Mouse (Mus musculus) hindbrain, embryonic 16.5 days (tissue): ENCODE data around the gene Ift43. TPM values are rescaled to one million over a fixed set of nuclear protein-coding genes. Genes with fewer than 3 reads are reported as not detected.

Source experiments
- ATAC-seq: fragments of 200-750 bp; cut with Nextera tagmentation; 2 replicates; pipeline ENCODE4 v1.8.0; 2017; ENCODE audit warnings: moderate TSS enrichment, moderate library complexity
- H3K27ac ChIP-seq: fragments of 300-500 bp; sonication (generic); 2 replicates; pipeline ENCODE4 v1.5.1; 2014; ENCODE audit warnings: low read depth, mild to moderate bottlenecking, control low read depth, low read length, moderate library complexity
- H3K27me3 ChIP-seq: fragments of 300-500 bp; sonication (generic); replicated peaks from 2 replicates; pipeline ENCODE4 v1.6.1; 2014; ENCODE audit warnings: low read length; ENCODE audit not compliant: control insufficient read depth, insufficient read depth
- H3K36me3 ChIP-seq: fragments of 300-500 bp; sonication (generic); 2 replicates; pipeline ENCODE4 v1.6.1; 2014; ENCODE audit warnings: mild to moderate bottlenecking, low read length, moderate library complexity, mixed read lengths; ENCODE audit not compliant: control insufficient read depth, insufficient read depth
- H3K4me1 ChIP-seq: fragments of 300-500 bp; sonication (generic); 2 replicates; pipeline ENCODE4 v1.6.1; 2014; ENCODE audit warnings: low read depth, low read length; ENCODE audit not compliant: control insufficient read depth, insufficient read depth
- H3K4me2 ChIP-seq: fragments of 300-500 bp; sonication (generic); 2 replicates; pipeline ENCODE4 v1.6.1; 2014; ENCODE audit warnings: mild to moderate bottlenecking, low read length, control low read depth, moderate library complexity
- H3K4me3 ChIP-seq: fragments of 300-500 bp; sonication (generic); 2 replicates; pipeline ENCODE4 v1.5.1; 2014; ENCODE audit warnings: mild to moderate bottlenecking, low read length, control low read depth, moderate library complexity
- H3K9ac ChIP-seq: fragments of 300-500 bp; sonication (generic); 2 replicates; pipeline ENCODE4 v1.6.1; 2014; ENCODE audit warnings: low read depth, mild to moderate bottlenecking, control low read depth, low read length, moderate library complexity
- H3K9me3 ChIP-seq: fragments of 300-500 bp; sonication (generic); 2 replicates; pipeline ENCODE4 v1.6.1; 2014; ENCODE audit warnings: mild to moderate bottlenecking, low read length, moderate library complexity; ENCODE audit not compliant: control insufficient read depth
- WGBS: fragments of 180-500 bp; shearing (Covaris S2); extraction: QIAGEN DNeasy Blood & Tissue Kit; methylation state at CpG from one replicate; pipeline ENCODE4 v1.1.7; 2014; 5-methylcytosine and 5-hydroxymethylcytosine counted together
- polyA plus RNA-seq: library from polyadenylated mRNA; unstranded; fragments of >200 nt; fragmentation: Nextera tagmentation; extraction: Ambion mirVana; gene quantifications from 2 replicates; pipeline ENCODE4 v1.2.1, GENCODE M21; 2015

The Ift43 gene
- polyA plus RNA-seq, 1 experiment from 2014 or later: 43.0 TPM

GRCm38 (mm10) chr12:86105546-86105945 is 23.2 kb downstream of the Ift43 start:
- 74% methylated on average over 7 of the region's 10 CpGs for WGBS
- ATAC-seq: no peak
- Histone ChIP-seq H3K36me3 (no peaks in the 10 kb centered on the region), H3K4me2 (no peak overlapping the region), H3K4me1 (peaks cover 14% of the 10 kb centered on the region), H3K27me3 (no peaks in the 10 kb centered on the region), H3K9me3 (no peaks in the 10 kb centered on the region), H3K4me3 (no peak overlapping the region), H3K27ac (no peak overlapping the region), H3K9ac (no peak overlapping the region)

- Histone ChIP-seq H3K4me1 (peaks cover 14% of the 10 kb centered on the region), H3K4me2 (no peak overlapping the region), H3K36me3 (no peaks in the 10 kb centered on the region), H3K27ac (no peak overlapping the region), H3K27me3 (no peaks in the 10 kb centered on the region), H3K9ac (no peak overlapping the region), H3K9me3 (no peaks in the 10 kb centered on the region), H3K4me3 (no peak overlapping the region)
- WGBS: 91% methylated on average over 9 of the region's 9 CpGs
- no peak for ATAC-seq
Measured at GRCm38 (mm10) chr12:86106086-86106485, 23.7 kb downstream of the Ift43 start.

GRCm38 (mm10) chr12:86107645-86108044 is 25.3 kb downstream of the Ift43 start:
- peaks cover 14% of the 10 kb centered on the region for H3K4me1 ChIP-seq
- H3K36me3 ChIP-seq: no peaks in the 10 kb centered on the region
- WGBS: 77% methylated on average over 7 of the region's 7 CpGs
- no peak overlapping the region for H3K4me2 ChIP-seq
- no peak for ATAC-seq
- no peak overlapping the region for H3K9ac ChIP-seq
- H3K4me3 ChIP-seq: no peak overlapping the region
- H3K9me3 ChIP-seq: no peaks in the 10 kb centered on the region
- H3K27me3 ChIP-seq: no peaks in the 10 kb centered on the region
- H3K27ac ChIP-seq: no peak overlapping the region

GRCm38 (mm10) chr12:86109531-86109930 is 27.2 kb downstream of the Ift43 start:
- Histone ChIP-seq H3K9ac (no peak overlapping the region), H3K36me3 (no peaks in the 10 kb centered on the region), H3K27ac (no peak overlapping the region), H3K4me2 (no peak overlapping the region), H3K4me3 (no peak overlapping the region), H3K9me3 (no peaks in the 10 kb centered on the region), H3K27me3 (no peaks in the 10 kb centered on the region), H3K4me1 (no peaks in the 10 kb centered on the region)
- 85% methylated on average over 4 of the region's 4 CpGs for WGBS
- no peak for ATAC-seq

GRCm38 (mm10) chr12:86110637-86111036 is 28.3 kb downstream of the Ift43 start:
- no peaks in the 10 kb centered on the region for H3K27me3 ChIP-seq
- no peak overlapping the region for H3K4me2 ChIP-seq
- no peak overlapping the region for H3K27ac ChIP-seq
- no peak overlapping the region for H3K9ac ChIP-seq
- no peaks in the 10 kb centered on the region for H3K4me1 ChIP-seq
- H3K9me3 ChIP-seq: no peaks in the 10 kb centered on the region
- no peaks in the 10 kb centered on the region for H3K36me3 ChIP-seq
- H3K4me3 ChIP-seq: no peak overlapping the region
- no peak for ATAC-seq
- 100% methylated on average over 2 of the region's 2 CpGs for WGBS

- H3K27ac ChIP-seq: peak overlapping the region; percentile 7; the same call in 1 of the 2 replicates
- no peaks in the 10 kb centered on the region for H3K9me3 ChIP-seq
- H3K27me3 ChIP-seq: no peaks in the 10 kb centered on the region
- H3K4me1 ChIP-seq: no peaks in the 10 kb centered on the region
- H3K9ac ChIP-seq: no peak overlapping the region
- no peak overlapping the region for H3K4me2 ChIP-seq
- H3K4me3 ChIP-seq: no peak overlapping the region
- 60% methylated on average over 15 of the region's 15 CpGs for WGBS
- no peaks in the 10 kb centered on the region for H3K36me3 ChIP-seq
- ATAC-seq: peak; percentile 37; the same call in 1 of the 2 replicates
Measured at GRCm38 (mm10) chr12:86116295-86116835, 34.0 kb downstream of the Ift43 start.

- no peak overlapping the region for H3K9ac ChIP-seq
- no peak overlapping the region for H3K4me3 ChIP-seq
- no peaks in the 10 kb centered on the region for H3K9me3 ChIP-seq
- 72% methylated on average over 6 of the region's 6 CpGs for WGBS
- no peak overlapping the region for H3K27ac ChIP-seq
- no peaks in the 10 kb centered on the region for H3K4me1 ChIP-seq
- peak; percentile 50; the same call in 1 of the 2 replicates for ATAC-seq
- no peaks in the 10 kb centered on the region for H3K36me3 ChIP-seq
- no peak overlapping the region for H3K4me2 ChIP-seq
- H3K27me3 ChIP-seq: no peaks in the 10 kb centered on the region
Measured at GRCm38 (mm10) chr12:86124016-86124415, 41.7 kb downstream of the Ift43 start.

GRCm38 (mm10) chr12:86128122-86128521 is 45.8 kb downstream of the Ift43 start:
- H3K9ac ChIP-seq: no peak overlapping the region
- no peak overlapping the region for H3K4me2 ChIP-seq
- H3K4me3 ChIP-seq: no peak overlapping the region
- H3K36me3 ChIP-seq: no peaks in the 10 kb centered on the region
- 77% methylated on average over 6 of the region's 6 CpGs for WGBS
- no peaks in the 10 kb centered on the region for H3K4me1 ChIP-seq
- no peaks in the 10 kb centered on the region for H3K9me3 ChIP-seq
- ATAC-seq: no peak
- no peak overlapping the region for H3K27ac ChIP-seq
- H3K27me3 ChIP-seq: no peaks in the 10 kb centered on the region

- no peaks in the 10 kb centered on the region for H3K9me3 ChIP-seq
- no peak for ATAC-seq
- no peak overlapping the region for H3K27ac ChIP-seq
- no peaks in the 10 kb centered on the region for H3K36me3 ChIP-seq
- H3K4me1 ChIP-seq: no peaks in the 10 kb centered on the region
- WGBS: 92% methylated on average over 8 of the region's 8 CpGs
- H3K9ac ChIP-seq: no peak overlapping the region
- no peak overlapping the region for H3K4me3 ChIP-seq
- H3K27me3 ChIP-seq: no peaks in the 10 kb centered on the region
- no peak overlapping the region for H3K4me2 ChIP-seq
Measured at GRCm38 (mm10) chr12:86129005-86129404, 46.7 kb downstream of the Ift43 start.

- Histone ChIP-seq H3K9me3 (no peaks in the 10 kb centered on the region), H3K27ac (no peak overlapping the region), H3K9ac (no peak overlapping the region), H3K4me1 (no peaks in the 10 kb centered on the region), H3K4me3 (no peak overlapping the region), H3K36me3 (no peaks in the 10 kb centered on the region), H3K27me3 (no peaks in the 10 kb centered on the region), H3K4me2 (no peak overlapping the region)
- WGBS: 72% methylated on average over 10 of the region's 10 CpGs
- no peak for ATAC-seq
Measured at GRCm38 (mm10) chr12:86129696-86130095, 47.4 kb downstream of the Ift43 start.
